ENCODE assay signal across 8 mouse cellular contexts in the genomic region with DNA sequence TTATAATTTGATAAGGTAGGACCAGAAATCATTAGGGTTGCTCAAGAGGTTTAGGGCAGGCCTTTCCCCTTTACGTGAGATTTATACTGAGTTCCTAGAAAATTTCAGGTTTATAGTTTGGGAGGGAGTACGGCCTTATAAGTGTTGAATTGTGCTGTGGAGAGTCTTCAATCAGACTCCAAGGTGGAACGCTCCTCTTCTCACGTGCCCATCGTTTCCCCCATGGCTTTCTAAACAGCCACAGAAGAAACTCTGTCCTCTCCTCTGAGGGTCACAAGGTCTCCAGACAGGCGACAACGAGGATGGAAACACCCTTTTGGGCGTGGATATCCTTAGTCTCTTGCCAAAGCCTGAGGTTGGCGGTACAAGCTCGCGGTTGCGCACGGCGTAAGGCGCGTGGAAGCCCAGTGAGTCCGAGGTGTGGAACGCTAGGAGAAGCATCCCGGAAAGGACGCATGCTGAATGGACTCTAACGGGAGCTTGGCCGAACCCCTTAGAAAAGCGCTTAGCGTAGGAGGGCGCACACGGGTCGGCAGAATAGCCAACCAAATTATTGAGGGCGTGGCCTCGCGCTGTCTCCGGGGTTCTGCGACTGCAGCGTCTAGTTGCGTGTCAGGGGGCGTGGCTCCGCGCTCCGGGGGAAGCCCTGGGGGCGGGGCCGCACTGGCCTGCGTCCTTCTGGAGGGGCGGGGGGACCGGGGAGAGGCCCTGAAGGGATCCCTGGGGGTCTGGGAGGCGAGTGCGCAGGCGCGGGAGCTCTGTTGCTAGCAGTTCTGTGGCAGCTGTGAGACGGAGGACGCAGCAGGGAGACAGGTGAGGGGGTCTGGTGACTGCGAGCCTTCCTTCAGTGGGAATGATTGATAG. TPM values are rescaled to one million over a fixed set of nuclear protein-coding genes. Genes with fewer than 3 reads are reported as not detected.
DNase-seq lines count a peak whose midpoint lies in the region; ATAC-seq lines count a peak whose summit lies in the region.

A gene (plus strand): TSS at position 738 of the 864 bp plus-strand sequence.

- peak; percentile 63 for ATAC-seq in common myeloid progenitor, adult 5-6 weeks (replicated peaks; ENCODE audit: low read depth, poor library complexity, severe bottlenecking)
- peak; percentile 60 for ATAC-seq in megakaryocyte progenitor cell, adult 5-6 weeks (replicated peaks; ENCODE audit: poor library complexity)

- DNase-seq in ZHBTc4 (ENCODE audit: low read depth, low spot score): peak; percentile 99
- DNase-seq in gastrocnemius, adult 8-10 months (ENCODE audit: low spot score in 2 of 2): peak; percentile 97 to 98
- DNase-seq in induced T-regulatory cell, adult 2 months (ENCODE audit: low read depth): peak; percentile 98
- peak; percentile 91 to 97 for DNase-seq in left cerebral cortex, adult 9 months (ENCODE audit: low spot score in 2 of 2)
- DNase-seq in right cerebral cortex, postnatal 14 days: peak; percentile 99
- peak; percentile 94 to 98 for DNase-seq in urinary bladder, postnatal 36 days (ENCODE audit: low spot score in 2 of 2)

RNA-seq across cellular contexts. Expression of the gene that starts here (rescaled TPM):
- total RNA-seq in common myeloid progenitor, adult 5-6 weeks (2017): 5.7 and 7.8 TPM in 2 replicates
- 1 to 10 TPM; 4.2 to 5.8 (median 4.8) TPM for total RNA-seq in gastrocnemius, adult 8-10 months (2022)
- 1.3 and 3.3 TPM in 2 replicates for total RNA-seq in megakaryocyte progenitor cell, adult 5-6 weeks (2015)
- 2.8 and 3.4 TPM in 2 replicates for total RNA-seq in megakaryocyte progenitor cell, adult 5-6 weeks (2017)

Comparison
In these comparisons a context has a peak if more than half of its experiments do, and no peak if none do; other contexts are left out.
1. Peak in every context shown above with its lines: DNase-seq and ATAC-seq.